Comparison of ENCODE assay signal across 9 mouse cellular contexts in the genomic region with DNA sequence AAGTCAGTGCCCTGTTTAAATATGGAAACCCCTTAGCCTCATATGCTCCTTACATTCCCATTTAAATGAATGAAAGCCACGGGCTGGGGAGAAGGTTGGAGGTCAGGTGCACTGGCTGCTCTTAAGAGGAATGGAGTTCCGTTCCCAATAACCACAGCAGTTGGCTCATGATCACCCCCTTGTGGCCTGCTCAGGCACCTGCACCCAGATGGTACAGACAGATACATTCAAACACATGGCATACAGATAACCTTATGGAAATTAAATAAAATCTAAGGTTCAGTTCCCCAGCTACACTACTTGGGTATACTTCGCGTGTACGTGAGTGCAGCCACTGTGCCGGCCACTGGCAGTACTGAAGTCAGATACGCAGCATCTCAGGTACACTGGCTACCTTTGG.
DNase-seq lines count a peak whose midpoint lies in the region; ATAC-seq and TF ChIP-seq lines count a peak whose summit lies in the region.
"Had no signal": no experiment of that assay in that cellular context is flagged by ENCODE, and none has a peak within 500 bp of the region (broad histone marks: within the 10 kb centered on the region; RNA-seq: fewer than 3 reads in every experiment).

No protein-coding gene starts in this region.

- H3K9ac ChIP-seq in hindbrain, embryonic 11.5 days (ENCODE audit: low read depth, low read length) = no peak overlapping the region
- no peak overlapping the region for H3K9ac ChIP-seq in hindbrain, embryonic 12.5 days
- H3K9ac ChIP-seq in MEL (ENCODE audit: control insufficient read depth, low read depth, low read length, poor library complexity, severe bottlenecking) = no peak overlapping the region
- H3K9ac ChIP-seq: limb, embryonic 12.5 days had no signal

- TF ChIP-seq RAD21 in MEL (IDR thresholded peaks at IDR 0.05; ENCODE audit: low read depth, low read length) = peak; percentile 99

- whole genome bisulfite sequencing in hindbrain, embryonic 11.5 days = 71% methylated on average over 7 of the region's 7 CpGs
- WGBS in hindbrain, embryonic 12.5 days = 77% methylated on average over 7 of the region's 7 CpGs
- WGBS in lung, adult 2 months = 67% methylated on average over 7 of the region's 7 CpGs

- TF ChIP-seq POLR2A in MEL (IDR thresholded peaks at IDR 0.05; ENCODE audit: control insufficient read depth in 1 of 2, insufficient read depth in 1 of 2, low read depth in 1 of 2, low read length in 2 of 2, poor library complexity in 1 of 2) = no peak
- TF ChIP-seq POLR2A in lung, adult 2 months (IDR thresholded peaks at IDR 0.05; ENCODE audit: borderline replicate concordance, extremely low read depth, low read depth, low read length) = no peak

- no peaks in the 10 kb centered on the region for H3K9me3 ChIP-seq in hindbrain, embryonic 11.5 days (ENCODE audit: control insufficient read depth, low read length)
- no peaks in the 10 kb centered on the region for H3K9me3 ChIP-seq in hindbrain, embryonic 12.5 days (replicated peaks)
- no peaks in the 10 kb centered on the region for H3K9me3 ChIP-seq in MEL (replicated peaks; ENCODE audit: insufficient read depth, low read length)
- H3K9me3 ChIP-seq: limb, embryonic 12.5 days had no signal

- H3K27me3 ChIP-seq in hindbrain, embryonic 11.5 days (ENCODE audit: control insufficient read depth, insufficient read depth, low read length) = no peaks in the 10 kb centered on the region
- no peaks in the 10 kb centered on the region for H3K27me3 ChIP-seq in hindbrain, embryonic 12.5 days
- no peaks in the 10 kb centered on the region for H3K27me3 ChIP-seq in MEL (ENCODE audit: control insufficient read depth in 1 of 2, insufficient read depth in 2 of 2, low read length in 2 of 2)
- H3K27me3 ChIP-seq: limb, embryonic 12.5 days had no signal

- no peak overlapping the region for H3K27ac ChIP-seq in hindbrain, embryonic 11.5 days (ENCODE audit: low read depth, low read length)
- H3K27ac ChIP-seq in hindbrain, embryonic 12.5 days = no peak overlapping the region
- no peak overlapping the region for H3K27ac ChIP-seq in MEL (ENCODE audit: control insufficient read depth, low read depth, low read length)
- H3K27ac ChIP-seq: limb, embryonic 12.5 days had no signal

- 0 out of 2 replicates have a peak, but pooled peaks cover 3% of the 10 kb centered on the region for H3K4me1 ChIP-seq in hindbrain, embryonic 11.5 days (replicated peaks; ENCODE audit: control insufficient read depth, insufficient read depth, low read length)
- H3K4me1 ChIP-seq in hindbrain, embryonic 12.5 days = peaks cover 9% of the 10 kb centered on the region
- peaks cover 0 to 9% of the 10 kb centered on the region in 2 experiments; a peak in 3 of 4 replicates for H3K4me1 ChIP-seq in MEL (ENCODE audit: control insufficient read depth in 1 of 2, insufficient read depth in 2 of 2, low read length in 2 of 2)
- H3K4me1 ChIP-seq in lung, adult 2 months (ENCODE audit: control insufficient read depth, insufficient read depth, low read length) = no peaks in the 10 kb centered on the region

- TF ChIP-seq CTCF in MEL (IDR thresholded peaks at IDR 0.05 in 2 of 3, conservative IDR thresholded peaks at IDR 0.05 in 1 of 3; ENCODE audit: control insufficient read depth in 1 of 3, insufficient read depth in 1 of 3, low read depth in 2 of 3, low read length in 3 of 3, poor library complexity in 1 of 3, severe bottlenecking in 1 of 3) = peak; percentile 94 to 98 (median 97)
- peak; percentile 80 for TF ChIP-seq CTCF in lung, adult 2 months (IDR thresholded peaks at IDR 0.05; ENCODE audit: insufficient read depth, low read length)

- no peak for TF ChIP-seq EP300 in MEL (IDR thresholded peaks at IDR 0.05; ENCODE audit: low read depth in 1 of 2, low read length in 2 of 2)

- H3K79me2 ChIP-seq in MEL (ENCODE audit: control insufficient read depth, insufficient read depth, low read length, poor library complexity) = no peaks in the 10 kb centered on the region

- peak; percentile 67 for DNase-seq in hindbrain, embryonic 11.5 days (ENCODE audit: low spot score)
- DNase-seq in 416B (ENCODE audit: low read depth) = peak; percentile 64
- DNase-seq in MEL (ENCODE audit: low read depth, low spot score) = peak; percentile 80
- peak; percentile 54 for DNase-seq in embryo, embryonic 9.5 days (ENCODE audit: extremely low spot score)
- peak; percentile 13 for DNase-seq in lung, adult 2 months
- DNase-seq in testis, postnatal 14 days (ENCODE audit: low spot score) = peak; percentile 35
- DNase-seq in adipocyte (ENCODE audit: low spot score) = no peak

- H3K4me3 ChIP-seq in hindbrain, embryonic 11.5 days (ENCODE audit: low read depth, low read length) = no peak overlapping the region
- no peak overlapping the region for H3K4me3 ChIP-seq in hindbrain, embryonic 12.5 days
- H3K4me3 ChIP-seq in MEL (ENCODE audit: control insufficient read depth in 1 of 2, insufficient read depth in 1 of 2, low read depth in 2 of 2, low read length in 2 of 2) = no peak overlapping the region
- no peak overlapping the region for H3K4me3 ChIP-seq in lung, adult 2 months (replicated peaks; ENCODE audit: extremely low read depth, low read depth, low read length)
- H3K4me3 ChIP-seq: limb, embryonic 12.5 days had no signal

- H3K4me2 ChIP-seq in hindbrain, embryonic 11.5 days (replicated peaks; ENCODE audit: low read depth, low read length) = no peak overlapping the region
- H3K4me2 ChIP-seq in hindbrain, embryonic 12.5 days (replicated peaks) = no peak overlapping the region
- H3K4me2 ChIP-seq: limb, embryonic 12.5 days had no signal

- H3K36me3 ChIP-seq in hindbrain, embryonic 11.5 days (ENCODE audit: control insufficient read depth, insufficient read depth, low read length) = no peaks in the 10 kb centered on the region
- no peaks in the 10 kb centered on the region for H3K36me3 ChIP-seq in hindbrain, embryonic 12.5 days
- H3K36me3 ChIP-seq in MEL (ENCODE audit: control insufficient read depth in 1 of 2, insufficient read depth in 2 of 2, low read length in 2 of 2) = peaks cover 0 to 5% of the 10 kb centered on the region in 2 experiments; a peak in 2 of 4 replicates
- H3K36me3 ChIP-seq: limb, embryonic 12.5 days had no signal

- no peak for ATAC-seq in hindbrain, embryonic 11.5 days (ENCODE audit: low FRiP score)
- no peak for ATAC-seq in hindbrain, embryonic 12.5 days (ENCODE audit: low FRiP score)

TF ChIP-seq in MEL, 35 proteins besides CTCF, POLR2A, EP300 and RAD21 (continues in another document):
- TF ChIP-seq CHD1 (IDR thresholded peaks at IDR 0.05; ENCODE audit: low read depth, low read length) (no peak), NRF1 (IDR thresholded peaks at IDR 0.05; ENCODE audit: insufficient read depth, low read depth, low read length, poor library complexity, severe bottlenecking) (no peak), ZC3H11A (IDR thresholded peaks at IDR 0.05; ENCODE audit: low read depth, low read length) (peak; percentile 98), E2F4 (IDR thresholded peaks at IDR 0.05; ENCODE audit: borderline replicate concordance, low read depth, low read length) (no peak), KAT2A (conservative IDR thresholded peaks at IDR 0.05; ENCODE audit: low read depth, low read length) (no peak), MYC (IDR thresholded peaks at IDR 0.05; ENCODE audit: low read depth, low read length) (peak; percentile 61), RCOR1 (IDR thresholded peaks at IDR 0.05; ENCODE audit: low read depth, low read length) (peak; percentile 35; the same call in 1 of the 2 replicates), MEF2A (IDR thresholded peaks at IDR 0.05; ENCODE audit: extremely low read depth, insufficient replicate concordance, low read depth, low read length, poor library complexity, severe bottlenecking) (no peak), SIN3A (IDR thresholded peaks at IDR 0.05; ENCODE audit: low read length) (peak; percentile 51; the same call in 1 of the 2 replicates), MAFK (IDR thresholded peaks at IDR 0.05; ENCODE audit: borderline replicate concordance, low read depth, low read length) (no peak), JUND (IDR thresholded peaks at IDR 0.05; ENCODE audit: low read depth, low read length) (no peak), POLR2AphosphoS5 (IDR thresholded peaks at IDR 0.05; ENCODE audit: borderline replicate concordance, low read depth, low read length) (no peak), TAL1 (IDR thresholded peaks at IDR 0.05; ENCODE audit: low read length) (no peak), BHLHE40 (IDR thresholded peaks at IDR 0.05; ENCODE audit: borderline replicate concordance, low read depth, low read length) (no peak), USF1 (IDR thresholded peaks at IDR 0.05; ENCODE audit: low read depth, low read length) (peak; percentile 36; the same call in 1 of the 2 replicates), MAX (IDR thresholded peaks at IDR 0.05; ENCODE audit: low read length) (peak; percentile 77), USF2 (IDR thresholded peaks at IDR 0.05; ENCODE audit: borderline replicate concordance in 1 of 2, insufficient read depth in 1 of 2, low read depth in 1 of 2, low read length in 2 of 2) (no peak), HCFC1 (IDR thresholded peaks at IDR 0.05; ENCODE audit: low read depth, low read length) (no peak), SMC3 (IDR thresholded peaks at IDR 0.05; ENCODE audit: low read depth, low read length) (peak; percentile 99), GABPA (IDR thresholded peaks at IDR 0.05; ENCODE audit: low read depth, low read length) (no peak), ELF1 (IDR thresholded peaks at IDR 0.05; ENCODE audit: low read depth, low read length) (no peak), MYB (IDR thresholded peaks at IDR 0.05; ENCODE audit: low read depth, low read length) (no peak), MXI1 (IDR thresholded peaks at IDR 0.05; ENCODE audit: low read depth, low read length) (0 out of 2 replicates have a peak, but pooled peaks have one; percentile 30), TBP (IDR thresholded peaks at IDR 0.05; ENCODE audit: low read depth, low read length) (no peak), MAZ (IDR thresholded peaks at IDR 0.05; ENCODE audit: low read depth, low read length) (no peak), ZMIZ1 (IDR thresholded peaks at IDR 0.05; ENCODE audit: low read depth, low read length) (no peak), POLR2AphosphoS2 (IDR thresholded peaks at IDR 0.05; ENCODE audit: low read length) (no peak), UBTF (IDR thresholded peaks at IDR 0.05; ENCODE audit: borderline replicate concordance, insufficient read depth, low read depth, low read length) (no peak), GATA1 (IDR thresholded peaks at IDR 0.05; ENCODE audit: low read depth, low read length) (peak; percentile 68), ETS1 (IDR thresholded peaks at IDR 0.05; ENCODE audit: low read depth, low read length) (peak; percentile 21; the same call in 1 of the 2 replicates), NELFE (IDR thresholded peaks at IDR 0.05; ENCODE audit: low read depth, low read length) (no peak), CHD2 (IDR thresholded peaks at IDR 0.05; ENCODE audit: low read length) (no peak), TCF12 (IDR thresholded peaks at IDR 0.05; ENCODE audit: low read depth, low read length) (peak; percentile 26; the same call in 1 of the 2 replicates)
